Mouse (Mus musculus): Measurements from ENCODE around the gene Pgd. TPM values are rescaled to one million over a fixed set of nuclear protein-coding genes. Genes with fewer than 3 reads are reported as not detected.

The Pgd gene
- total RNA-seq, 2 experiments from 2014 or later = 14.6 to 14.8 TPM

Other genes with a start within 250 kb of the Pgd start
- gene Pex14, start 66.9 kb downstream of the Pgd start, total RNA-seq (2021) = 10 to 100 TPM; 18.6 to 20.2 TPM
- 10 to 100 TPM; 57.5 to 65.1 TPM for gene Dffa, start 62.6 kb downstream of the Pgd start, total RNA-seq (2021)
- not detected for gene Cort, start 40.0 kb downstream of the Pgd start, total RNA-seq (2021)
- gene Cenps, start 29.1 kb downstream of the Pgd start, total RNA-seq (2021) = 1 to 10 TPM; 5.0 to 6.1 TPM
- 100 to 1,000 TPM; 259 to 283 TPM for gene Kif1b, start 140.9 kb upstream of the Pgd start, total RNA-seq (2021)